Mouse (Mus musculus): ENCODE measurements around the gene Gm11563.
"Not testable (repeated sequence)": the region's sequence is repeated elsewhere in the genome, so short reads cannot be mapped to it uniquely, and the experiment has no call there.

Gm11563 gene

GRCm38 (mm10) chr11:99658467-99659010, at the start of gene Gm11563:
Gene Gm11563, minus strand, starts transcription at chr11:99658960.
- peak; percentile 10 for DNase-seq (ENCODE audit: low read depth, low spot score)

- no peak for DNase-seq (ENCODE audit: low read depth, low spot score)
Measured at GRCm38 (mm10) chr11:99690463-99690862, 31.7 kb upstream of the Gm11563 start, which contains the start of gene Gm14190. Gene Gm14190, minus strand, starts transcription at chr11:99690740.

GRCm38 (mm10) chr11:99685235-99685634, 26.5 kb upstream of the Gm11563 start:
- not testable (repeated sequence) for DNase-seq (ENCODE audit: low read depth, low spot score)

GRCm38 (mm10) chr11:99683481-99683880, 24.7 kb upstream of the Gm11563 start:
- DNase-seq (ENCODE audit: low read depth, low spot score) = no peak

GRCm38 (mm10) chr11:99665860-99666259, 7.1 kb upstream of the Gm11563 start, which contains the start of gene Krtap4-6:
Gene Krtap4-6, minus strand, starts transcription at chr11:99665960.
- no peak for DNase-seq (ENCODE audit: low read depth, low spot score)

GRCm38 (mm10) chr11:99662802-99663201, 4.0 kb upstream of the Gm11563 start:
- no peak for DNase-seq (ENCODE audit: low read depth, low spot score)

GRCm38 (mm10) chr11:99659256-99659655, 496 bp upstream of the Gm11563 start:
- DNase-seq (ENCODE audit: low read depth, low spot score) = peak; percentile 16

GRCm38 (mm10) chr11:99657051-99657450, 1.7 kb downstream of the Gm11563 start:
- peak; percentile 82 for DNase-seq (ENCODE audit: low read depth, low spot score)

GRCm38 (mm10) chr11:99650136-99650535, 8.6 kb downstream of the Gm11563 start, which contains the start of gene Gm11555:
Gene Gm11555, minus strand, starts transcription at chr11:99650236.
- DNase-seq (ENCODE audit: low read depth, low spot score) = no peak

GRCm38 (mm10) chr11:99646444-99646843, 12.3 kb downstream of the Gm11563 start:
- no peak for DNase-seq (ENCODE audit: low read depth, low spot score)

GRCm38 (mm10) chr11:99644351-99644750, 14.4 kb downstream of the Gm11563 start:
- DNase-seq (ENCODE audit: low read depth, low spot score) = no peak

- not testable (repeated sequence) for DNase-seq (ENCODE audit: low read depth, low spot score)
Measured at GRCm38 (mm10) chr11:99643635-99644139, 15.1 kb downstream of the Gm11563 start, which contains the start of gene Krtap4-7. Gene Krtap4-7, minus strand, starts transcription at chr11:99644089.

GRCm38 (mm10) chr11:99640926-99641325, 17.8 kb downstream of the Gm11563 start:
- DNase-seq (ENCODE audit: low read depth, low spot score) = no peak

- DNase-seq (ENCODE audit: low read depth, low spot score) = no peak
Measured at GRCm38 (mm10) chr11:99637086-99637485, 21.7 kb downstream of the Gm11563 start.

- DNase-seq (ENCODE audit: low read depth, low spot score) = no peak
Measured at GRCm38 (mm10) chr11:99634653-99635134, 24.1 kb downstream of the Gm11563 start, which contains the start of gene Krtap4-2. Gene Krtap4-2, minus strand, starts transcription at chr11:99635084.

- DNase-seq (ENCODE audit: low read depth, low spot score) = no peak
Measured at GRCm38 (mm10) chr11:99633293-99633692, 25.5 kb downstream of the Gm11563 start.

- no peak for DNase-seq (ENCODE audit: low read depth, low spot score)
Measured at GRCm38 (mm10) chr11:99630890-99631289, 27.9 kb downstream of the Gm11563 start.

GRCm38 (mm10) chr11:99628138-99628537, 30.6 kb downstream of the Gm11563 start, which contains the start of gene Krtap4-1:
Gene Krtap4-1, minus strand, starts transcription at chr11:99628238.
- DNase-seq (ENCODE audit: low read depth, low spot score) = no peak

GRCm38 (mm10) chr11:99620335-99620734, 38.4 kb downstream of the Gm11563 start, which contains the start of gene Gm11562:
Gene Gm11562, minus strand, starts transcription at chr11:99620435.
- no peak for DNase-seq (ENCODE audit: low read depth, low spot score)

GRCm38 (mm10) chr11:99614796-99615363, 43.9 kb downstream of the Gm11563 start, which contains the start of gene Krtap2-4:
Gene Krtap2-4, minus strand, starts transcription at chr11:99614846.
- DNase-seq (ENCODE audit: low read depth, low spot score) = no peak

- DNase-seq (ENCODE audit: low read depth, low spot score) = not testable (repeated sequence)
Measured at GRCm38 (mm10) chr11:99610089-99610488, 48.7 kb downstream of the Gm11563 start, which contains the start of gene Gm11937. Gene Gm11937, minus strand, starts transcription at chr11:99610189.

- DNase-seq (ENCODE audit: low read depth, low spot score) = no peak
Measured at GRCm38 (mm10) chr11:99609126-99609525, 49.6 kb downstream of the Gm11563 start.

All from R1 (cell line).